Mouse (Mus musculus): Measurements from ENCODE around the gene Dusp10. TPM values are rescaled to one million over a fixed set of nuclear protein-coding genes. Genes with fewer than 3 reads are reported as not detected.

Gene Dusp10
- polyA plus RNA-seq, 1 experiment from 2014 or later = 18.6 TPM

GRCm38 (mm10) chr1:184076756-184077155, 63.7 kb downstream of the Dusp10 start:
- H3K9ac ChIP-seq = no peak overlapping the region
- H3K9me3 ChIP-seq (replicated peaks) = no peaks in the 10 kb centered on the region; the same call in 1 of the 2 replicates
- 33% methylated on average over 2 of the region's 2 CpGs for WGBS
- H3K27me3 ChIP-seq = no peaks in the 10 kb centered on the region
- H3K4me1 ChIP-seq = 0 out of 2 replicates have a peak, but pooled peaks cover 6% of the 10 kb centered on the region
- H3K4me2 ChIP-seq (replicated peaks) = no peak overlapping the region
- H3K36me3 ChIP-seq = peaks cover 22% of the 10 kb centered on the region
- no peak overlapping the region for H3K4me3 ChIP-seq (replicated peaks)
- no peak for ATAC-seq (ENCODE audit: insufficient number of reproducible peaks, low FRiP score, low TSS enrichment, low read depth)
- no peak overlapping the region for H3K27ac ChIP-seq (replicated peaks)

DNA sequence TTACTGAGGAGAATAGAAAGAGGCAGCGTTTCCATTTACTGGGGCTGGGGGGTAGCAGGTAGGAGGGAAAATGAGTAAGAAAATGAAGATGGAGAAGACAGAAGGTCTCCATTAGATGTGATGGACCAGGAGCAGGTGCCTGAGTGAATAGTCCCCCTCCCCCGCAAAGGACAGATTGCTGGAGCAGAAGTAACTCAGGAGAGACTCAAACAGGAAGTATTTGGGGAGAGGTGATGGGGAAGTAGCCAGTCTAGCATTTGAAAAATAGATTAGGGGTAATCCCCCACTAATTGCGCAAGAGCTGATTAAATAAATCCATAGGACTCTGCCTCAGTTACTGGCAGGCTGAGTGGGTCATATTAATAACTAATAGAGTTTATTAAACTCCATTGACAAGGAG, 66.2 kb downstream of the Dusp10 start:
- ATAC-seq (ENCODE audit: insufficient number of reproducible peaks, low FRiP score, low TSS enrichment, low read depth) = no peak
- no peak overlapping the region for H3K4me2 ChIP-seq (replicated peaks)
- 87% methylated on average over 3 of the region's 3 CpGs for WGBS
- no peak overlapping the region for H3K27ac ChIP-seq (replicated peaks)
- H3K9me3 ChIP-seq (replicated peaks) = no peaks in the 10 kb centered on the region
- H3K36me3 ChIP-seq = 0 out of 2 replicates have a peak, but pooled peaks cover 5% of the 10 kb centered on the region
- no peak overlapping the region for H3K9ac ChIP-seq
- H3K4me1 ChIP-seq = 0 out of 2 replicates have a peak, but pooled peaks cover 6% of the 10 kb centered on the region
- no peak overlapping the region for H3K4me3 ChIP-seq (replicated peaks)
- H3K27me3 ChIP-seq = no peaks in the 10 kb centered on the region

DNA sequence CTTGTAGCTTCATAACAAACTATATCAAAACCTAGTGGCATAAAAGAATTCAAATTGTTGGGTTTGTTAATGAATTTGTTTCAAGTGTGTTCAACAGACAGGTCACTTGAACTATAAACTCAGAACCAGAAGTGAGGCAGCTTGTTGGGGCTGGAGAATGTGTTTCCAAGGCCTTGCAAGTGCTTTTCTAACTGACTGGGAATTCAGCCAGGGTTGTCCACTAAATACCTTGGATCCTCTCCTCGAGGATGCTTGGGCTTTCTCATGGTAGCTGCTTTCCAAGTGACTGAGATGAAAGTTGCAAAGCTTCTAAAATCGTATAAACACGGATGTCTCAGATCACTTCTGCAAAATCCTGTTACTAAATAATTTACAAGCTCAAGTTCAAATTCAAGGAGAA, 69.6 kb downstream of the Dusp10 start:
- no peak overlapping the region for H3K4me2 ChIP-seq (replicated peaks)
- H3K36me3 ChIP-seq = no peaks in the 10 kb centered on the region
- H3K4me1 ChIP-seq = no peaks in the 10 kb centered on the region
- H3K9ac ChIP-seq = no peak overlapping the region
- no peak overlapping the region for H3K4me3 ChIP-seq (replicated peaks)
- no peaks in the 10 kb centered on the region for H3K9me3 ChIP-seq (replicated peaks)
- H3K27ac ChIP-seq (replicated peaks) = no peak overlapping the region
- no peaks in the 10 kb centered on the region for H3K27me3 ChIP-seq
- no peak for ATAC-seq (ENCODE audit: insufficient number of reproducible peaks, low FRiP score, low TSS enrichment, low read depth)
- WGBS = 59% methylated on average over 3 of the region's 3 CpGs

GRCm38 (mm10) chr1:184083166-184083565, 70.1 kb downstream of the Dusp10 start:
- no peaks in the 10 kb centered on the region for H3K4me1 ChIP-seq
- no peak overlapping the region for H3K4me3 ChIP-seq (replicated peaks)
- no peak overlapping the region for H3K9ac ChIP-seq
- H3K4me2 ChIP-seq (replicated peaks) = no peak overlapping the region
- no peaks in the 10 kb centered on the region for H3K27me3 ChIP-seq
- no peaks in the 10 kb centered on the region for H3K36me3 ChIP-seq
- H3K27ac ChIP-seq (replicated peaks) = no peak overlapping the region
- ATAC-seq (ENCODE audit: insufficient number of reproducible peaks, low FRiP score, low TSS enrichment, low read depth) = no peak
- WGBS = 71% methylated on average over 7 of the region's 7 CpGs
- no peaks in the 10 kb centered on the region for H3K9me3 ChIP-seq (replicated peaks)

GRCm38 (mm10) chr1:184084961-184085360, 71.9 kb downstream of the Dusp10 start:
- Histone ChIP-seq H3K4me2 (replicated peaks) (no peak overlapping the region), H3K27me3 (no peaks in the 10 kb centered on the region), H3K36me3 (no peaks in the 10 kb centered on the region), H3K27ac (replicated peaks) (no peak overlapping the region), H3K9ac (no peak overlapping the region), H3K4me1 (no peaks in the 10 kb centered on the region), H3K4me3 (replicated peaks) (no peak overlapping the region), H3K9me3 (replicated peaks) (no peaks in the 10 kb centered on the region)
- WGBS = 84% methylated on average over 3 of the region's 3 CpGs
- no peak for ATAC-seq (ENCODE audit: insufficient number of reproducible peaks, low FRiP score, low TSS enrichment, low read depth)

- Histone ChIP-seq H3K36me3 (no peaks in the 10 kb centered on the region), H3K27ac (replicated peaks) (no peak overlapping the region), H3K9ac (no peak overlapping the region), H3K4me3 (replicated peaks) (no peak overlapping the region), H3K4me2 (replicated peaks) (no peak overlapping the region), H3K4me1 (no peaks in the 10 kb centered on the region), H3K27me3 (no peaks in the 10 kb centered on the region), H3K9me3 (replicated peaks) (no peaks in the 10 kb centered on the region)
- WGBS = 63% methylated on average over 6 of the region's 6 CpGs
- no peak for ATAC-seq (ENCODE audit: insufficient number of reproducible peaks, low FRiP score, low TSS enrichment, low read depth)
These were observed 77.4 kb downstream of the Dusp10 start for GRCm38 (mm10) chr1:184090515-184090914.

DNA sequence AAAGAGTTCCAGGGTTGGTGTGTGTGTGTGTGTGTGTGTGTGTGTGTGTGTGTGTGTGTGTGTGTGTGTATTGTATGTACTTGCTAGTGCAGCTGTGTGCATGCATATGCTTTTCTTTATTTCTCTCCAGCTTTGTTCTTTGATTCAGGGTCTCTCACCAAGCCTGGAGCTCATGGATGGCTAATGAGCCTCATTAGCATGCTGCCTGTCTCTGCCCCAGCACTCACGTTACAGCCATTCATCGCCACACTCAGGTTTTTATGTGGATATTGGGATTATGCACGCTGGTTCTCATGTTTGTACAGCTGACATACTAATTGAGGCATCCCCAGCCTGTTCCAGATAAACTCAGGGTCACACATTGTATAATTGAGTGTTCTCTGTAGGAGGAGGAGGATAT, 81.8 kb downstream of the Dusp10 start:
- no peaks in the 10 kb centered on the region for H3K27me3 ChIP-seq
- H3K4me3 ChIP-seq (replicated peaks) = no peak overlapping the region
- no peaks in the 10 kb centered on the region for H3K36me3 ChIP-seq
- no peak for ATAC-seq (ENCODE audit: insufficient number of reproducible peaks, low FRiP score, low TSS enrichment, low read depth)
- H3K27ac ChIP-seq (replicated peaks) = no peak overlapping the region
- no peaks in the 10 kb centered on the region for H3K9me3 ChIP-seq (replicated peaks)
- H3K4me2 ChIP-seq (replicated peaks) = no peak overlapping the region
- H3K4me1 ChIP-seq = no peaks in the 10 kb centered on the region
- 39% methylated on average over 3 of the region's 3 CpGs for WGBS
- no peak overlapping the region for H3K9ac ChIP-seq

DNA sequence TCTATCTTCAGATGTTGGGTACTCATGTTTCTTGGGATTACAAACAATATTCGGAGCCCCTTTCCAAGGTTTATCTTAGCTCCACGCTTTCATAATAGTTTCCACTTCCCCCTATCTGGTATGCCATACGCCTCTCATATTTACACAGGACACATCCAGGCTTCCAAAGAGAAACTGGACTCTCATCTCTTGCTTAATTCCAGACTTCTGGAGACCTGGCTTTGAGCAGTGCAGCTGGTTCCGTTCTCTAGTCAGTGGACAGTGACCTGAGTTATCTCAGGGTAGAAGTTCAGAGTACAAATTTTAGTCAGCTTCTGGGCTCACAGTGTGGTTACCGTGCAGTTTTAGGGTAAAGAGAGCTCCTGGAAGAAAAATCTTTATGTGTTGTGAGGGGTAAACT, 87.3 kb downstream of the Dusp10 start:
- 74% methylated on average over 5 of the region's 5 CpGs for WGBS
- H3K9me3 ChIP-seq (replicated peaks) = no peaks in the 10 kb centered on the region
- H3K4me1 ChIP-seq = no peaks in the 10 kb centered on the region
- no peaks in the 10 kb centered on the region for H3K27me3 ChIP-seq
- H3K4me3 ChIP-seq (replicated peaks) = no peak overlapping the region
- ATAC-seq (ENCODE audit: insufficient number of reproducible peaks, low FRiP score, low TSS enrichment, low read depth) = no peak
- no peak overlapping the region for H3K9ac ChIP-seq
- H3K27ac ChIP-seq (replicated peaks) = no peak overlapping the region
- H3K36me3 ChIP-seq = no peaks in the 10 kb centered on the region
- H3K4me2 ChIP-seq (replicated peaks) = no peak overlapping the region

DNA sequence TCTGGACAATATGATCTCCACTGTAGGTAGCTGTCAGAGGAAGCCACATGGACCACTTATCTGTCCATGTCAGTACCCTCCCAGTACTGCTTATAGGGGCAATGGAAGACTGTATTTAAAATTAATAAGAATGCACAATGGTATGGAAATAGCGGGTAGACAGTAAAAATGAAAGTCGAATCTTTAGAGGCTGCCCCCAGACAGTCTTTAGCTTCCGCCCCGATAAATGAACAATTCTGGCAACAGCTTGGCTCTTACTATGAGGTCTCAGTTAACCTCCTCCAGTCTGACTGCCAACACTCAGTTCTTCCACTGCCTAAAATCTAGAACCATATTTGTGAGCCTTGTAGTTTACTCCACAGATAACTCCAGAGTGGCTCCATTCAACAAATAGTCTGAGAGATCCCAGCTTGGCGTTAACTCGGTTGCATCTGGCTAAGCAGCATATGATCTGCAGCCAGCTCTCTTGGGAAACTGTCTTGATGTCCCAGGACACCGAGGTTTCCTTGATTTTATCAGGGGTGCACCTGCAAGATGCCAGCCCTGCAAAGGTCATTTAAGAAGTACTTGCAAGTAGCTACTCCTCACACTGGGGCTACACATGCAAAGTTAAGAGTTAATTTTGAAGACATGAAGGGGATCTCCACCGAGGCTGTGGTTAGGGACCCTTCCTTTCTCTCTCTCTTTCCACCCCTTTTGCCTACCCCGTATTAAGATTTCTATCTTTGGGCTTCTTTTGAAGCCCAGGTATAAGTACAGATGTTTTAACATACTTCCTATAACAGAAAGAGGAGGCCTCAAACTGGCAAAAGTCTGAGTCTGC, 88.0 kb downstream of the Dusp10 start:
- Histone ChIP-seq H3K4me1 (no peaks in the 10 kb centered on the region), H3K27ac (replicated peaks) (no peak overlapping the region), H3K4me3 (replicated peaks) (no peak overlapping the region), H3K9ac (no peak overlapping the region), H3K36me3 (no peaks in the 10 kb centered on the region), H3K9me3 (replicated peaks) (no peaks in the 10 kb centered on the region), H3K4me2 (replicated peaks) (no peak overlapping the region), H3K27me3 (no peaks in the 10 kb centered on the region)
- no peak for ATAC-seq (ENCODE audit: insufficient number of reproducible peaks, low FRiP score, low TSS enrichment, low read depth)
- 87% methylated on average over 9 of the region's 9 CpGs for WGBS

DNA sequence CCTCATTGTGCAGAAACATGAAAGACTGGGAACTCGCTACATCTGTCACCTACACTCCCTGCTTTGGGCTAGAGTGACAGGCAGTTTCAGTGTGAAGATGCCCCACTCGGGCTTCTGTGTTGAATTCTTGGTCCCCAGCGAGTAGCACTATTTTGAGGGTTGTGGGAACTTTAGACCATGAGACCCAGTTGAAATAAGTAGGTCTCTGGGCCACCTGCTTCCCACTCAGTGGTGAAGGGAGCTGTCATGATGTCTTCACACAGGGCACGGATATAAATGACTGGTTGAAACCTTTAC, 88.6 kb downstream of the Dusp10 start:
- Histone ChIP-seq H3K9me3 (replicated peaks) (no peaks in the 10 kb centered on the region), H3K9ac (no peak overlapping the region), H3K4me3 (replicated peaks) (no peak overlapping the region), H3K4me1 (no peaks in the 10 kb centered on the region), H3K27ac (replicated peaks) (no peak overlapping the region), H3K4me2 (replicated peaks) (no peak overlapping the region), H3K36me3 (no peaks in the 10 kb centered on the region), H3K27me3 (no peaks in the 10 kb centered on the region)
- ATAC-seq (ENCODE audit: insufficient number of reproducible peaks, low FRiP score, low TSS enrichment, low read depth) = no peak
- WGBS = 67% methylated on average over 4 of the region's 4 CpGs

- Histone ChIP-seq H3K4me1 (no peaks in the 10 kb centered on the region), H3K9me3 (replicated peaks) (no peaks in the 10 kb centered on the region), H3K4me2 (replicated peaks) (no peak overlapping the region), H3K27me3 (no peaks in the 10 kb centered on the region), H3K9ac (no peak overlapping the region), H3K4me3 (replicated peaks) (no peak overlapping the region), H3K27ac (replicated peaks) (no peak overlapping the region), H3K36me3 (no peaks in the 10 kb centered on the region)
- no peak for ATAC-seq (ENCODE audit: insufficient number of reproducible peaks, low FRiP score, low TSS enrichment, low read depth)
- 46% methylated on average over 2 of the region's 2 CpGs for WGBS
These were observed 93.7 kb downstream of the Dusp10 start for GRCm38 (mm10) chr1:184106832-184107231.

DNA sequence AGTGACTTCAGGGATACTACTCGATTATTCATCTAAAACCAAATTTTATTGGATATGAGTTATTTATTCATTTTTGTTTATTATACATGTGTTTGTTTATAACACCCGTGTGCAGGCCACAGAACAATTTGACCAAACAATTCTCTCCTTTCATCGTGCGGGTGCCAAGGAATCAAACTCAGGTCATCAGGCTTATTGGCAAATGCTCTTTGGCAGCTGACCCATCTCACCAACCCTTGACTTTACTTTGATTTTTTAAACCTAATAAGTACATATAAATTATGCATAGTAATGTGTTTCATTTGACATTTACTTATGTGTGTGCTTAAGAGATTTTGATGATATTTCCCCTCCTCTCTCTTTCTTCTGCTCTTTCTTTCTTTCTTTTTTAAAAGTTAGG, 94.3 kb downstream of the Dusp10 start:
- 79% methylated on average over 4 of the region's 4 CpGs for WGBS
- H3K36me3 ChIP-seq = no peaks in the 10 kb centered on the region
- no peak overlapping the region for H3K9ac ChIP-seq
- H3K27me3 ChIP-seq = no peaks in the 10 kb centered on the region
- ATAC-seq (ENCODE audit: insufficient number of reproducible peaks, low FRiP score, low TSS enrichment, low read depth) = no peak
- H3K27ac ChIP-seq (replicated peaks) = no peak overlapping the region
- no peaks in the 10 kb centered on the region for H3K9me3 ChIP-seq (replicated peaks)
- H3K4me3 ChIP-seq (replicated peaks) = no peak overlapping the region
- no peaks in the 10 kb centered on the region for H3K4me1 ChIP-seq
- no peak overlapping the region for H3K4me2 ChIP-seq (replicated peaks)

Measured in embryonic facial prominence, embryonic 15.5 days (tissue).